Mouse (Mus musculus): ENCODE data around the gene Inpp5e.

Gene Inpp5e

GRCm38 (mm10) chr2:26408515-26409356, at the start of gene Inpp5e:
Gene Inpp5e (minus strand): TSS chr2:26409203.
- DNase-seq (ENCODE audit: low spot score) = peak; percentile 99

- peak; percentile 66 for DNase-seq (ENCODE audit: low spot score)
These were observed 49.6 kb upstream of the Inpp5e start for GRCm38 (mm10) chr2:26458402-26459124.

GRCm38 (mm10) chr2:26449121-26450060, 40.4 kb upstream of the Inpp5e start:
- DNase-seq (ENCODE audit: low spot score) = peak; percentile 87

GRCm38 (mm10) chr2:26447451-26447850, 38.4 kb upstream of the Inpp5e start:
- DNase-seq (ENCODE audit: low spot score) = no peak

- DNase-seq (ENCODE audit: low spot score) = no peak
These were observed 37.7 kb upstream of the Inpp5e start for GRCm38 (mm10) chr2:26446671-26447070.

- DNase-seq (ENCODE audit: low spot score) = peak; percentile 91
These were observed 36.9 kb upstream of the Inpp5e start for GRCm38 (mm10) chr2:26445666-26446445.

- DNase-seq (ENCODE audit: low spot score) = peak; percentile 100
These were observed 36.1 kb upstream of the Inpp5e start, which contains the start of gene Sec16a for GRCm38 (mm10) chr2:26444946-26445665. Gene Sec16a (minus strand): TSS chr2:26445216.

GRCm38 (mm10) chr2:26444368-26444767, 35.4 kb upstream of the Inpp5e start:
- DNase-seq (ENCODE audit: low spot score) = no peak

GRCm38 (mm10) chr2:26443876-26444275, 34.9 kb upstream of the Inpp5e start:
- no peak for DNase-seq (ENCODE audit: low spot score)

- no peak for DNase-seq (ENCODE audit: low spot score)
These were observed 33.8 kb upstream of the Inpp5e start for GRCm38 (mm10) chr2:26442843-26443242.

GRCm38 (mm10) chr2:26441688-26442087, 32.7 kb upstream of the Inpp5e start:
- DNase-seq (ENCODE audit: low spot score) = no peak

GRCm38 (mm10) chr2:26441261-26441660, 32.3 kb upstream of the Inpp5e start:
- no peak for DNase-seq (ENCODE audit: low spot score)

GRCm38 (mm10) chr2:26439671-26440070, 30.7 kb upstream of the Inpp5e start:
- DNase-seq (ENCODE audit: low spot score) = no peak

GRCm38 (mm10) chr2:26438373-26438772, 29.4 kb upstream of the Inpp5e start:
- no peak for DNase-seq (ENCODE audit: low spot score)

GRCm38 (mm10) chr2:26437221-26437620, 28.2 kb upstream of the Inpp5e start:
- DNase-seq (ENCODE audit: low spot score) = no peak

- DNase-seq (ENCODE audit: low spot score) = no peak
These were observed 26.0 kb upstream of the Inpp5e start for GRCm38 (mm10) chr2:26434791-26435572.

- DNase-seq (ENCODE audit: low spot score) = no peak
These were observed 20.8 kb upstream of the Inpp5e start for GRCm38 (mm10) chr2:26429851-26430250.

GRCm38 (mm10) chr2:26424541-26424940, 15.5 kb upstream of the Inpp5e start:
- DNase-seq (ENCODE audit: low spot score) = no peak

- no peak for DNase-seq (ENCODE audit: low spot score)
These were observed 14.1 kb upstream of the Inpp5e start for GRCm38 (mm10) chr2:26423086-26423485.

GRCm38 (mm10) chr2:26421969-26422368, 13.0 kb upstream of the Inpp5e start:
- DNase-seq (ENCODE audit: low spot score) = no peak

All from testis, postnatal 10 days (tissue).